Mouse (Mus musculus) neural tube, embryonic 12.5 days (tissue): ENCODE results near the gene Dupd1. TPM values are rescaled to one million over a fixed set of nuclear protein-coding genes. Genes with fewer than 3 reads are reported as not detected.
A peak's percentile ranks its signal among the peaks of the same experiment; 100 is the strongest.

ENCODE experiments used
- ATAC-seq: fragments of 200-750 bp; cut with Nextera tagmentation; 2 replicates; pipeline ENCODE4 v1.8.0; 2017; ENCODE audit warnings: low read depth, mild to moderate bottlenecking, moderate TSS enrichment, moderate library complexity; ENCODE audit not compliant: low FRiP score
- H3K27ac ChIP-seq: fragments of 300-500 bp; sonication (generic); 2 replicates; pipeline ENCODE4 v1.5.1; 2016
- H3K27me3 ChIP-seq: fragments of 300-500 bp; sonication (generic); replicated peaks from 2 replicates; pipeline ENCODE4 v1.6.1; 2016; ENCODE audit warnings: mild to moderate bottlenecking
- H3K36me3 ChIP-seq: fragments of 300-500 bp; sonication (generic); 2 replicates; pipeline ENCODE4 v1.6.1; 2016; ENCODE audit warnings: mild to moderate bottlenecking
- H3K4me1 ChIP-seq: fragments of 300-500 bp; sonication (generic); 2 replicates; pipeline ENCODE4 v1.6.1; 2016
- H3K4me2 ChIP-seq: fragments of 300-500 bp; sonication (generic); replicated peaks from 2 replicates; pipeline ENCODE4 v1.6.1; 2016; ENCODE audit warnings: mild to moderate bottlenecking
- H3K4me3 ChIP-seq: fragments of 300-500 bp; sonication (generic); 2 replicates; pipeline ENCODE4 v1.5.1; 2016
- H3K9ac ChIP-seq: fragments of 300-500 bp; sonication (generic); 2 replicates; pipeline ENCODE4 v1.6.1; 2016; ENCODE audit warnings: mild to moderate bottlenecking
- H3K9me3 ChIP-seq: fragments of 300-500 bp; sonication (generic); 2 replicates; pipeline ENCODE4 v1.6.1; 2016; ENCODE audit warnings: mild to moderate bottlenecking
- WGBS: fragments of 180-500 bp; shearing (Covaris S2); methylation state at CpG from one replicate; pipeline ENCODE4 v1.1.7; 2016; 5-methylcytosine and 5-hydroxymethylcytosine counted together
- polyA plus RNA-seq: library from polyadenylated mRNA; unstranded; fragments of >200 nt; fragmentation: Nextera tagmentation; extraction: Ambion mirVana; gene quantifications from 2 replicates; pipeline ENCODE4 v1.2.1, GENCODE M21; 2016

The Dupd1 gene
- polyA plus RNA-seq = not detected in 2 replicates

- Histone ChIP-seq H3K27me3 (no peaks in the 10 kb centered on the region), H3K9me3 (no peaks in the 10 kb centered on the region), H3K36me3 (no peaks in the 10 kb centered on the region), H3K4me1 (no peaks in the 10 kb centered on the region; the same call in 1 of the 2 replicates), H3K4me2 (no peak within 1 kb of the TSS), H3K9ac (no peak within 1 kb of the TSS), H3K4me3 (no peak within 1 kb of the TSS), H3K27ac (no peak within 1 kb of the TSS)
- 66% methylated on average over 5 of the region's 5 CpGs for WGBS
- no peak for ATAC-seq
Observed at GRCm38 (mm10) chr14:21714486-21714885, at the start of gene Dupd1. Gene Dupd1 (minus strand): TSS chr14:21714576.

DNA sequence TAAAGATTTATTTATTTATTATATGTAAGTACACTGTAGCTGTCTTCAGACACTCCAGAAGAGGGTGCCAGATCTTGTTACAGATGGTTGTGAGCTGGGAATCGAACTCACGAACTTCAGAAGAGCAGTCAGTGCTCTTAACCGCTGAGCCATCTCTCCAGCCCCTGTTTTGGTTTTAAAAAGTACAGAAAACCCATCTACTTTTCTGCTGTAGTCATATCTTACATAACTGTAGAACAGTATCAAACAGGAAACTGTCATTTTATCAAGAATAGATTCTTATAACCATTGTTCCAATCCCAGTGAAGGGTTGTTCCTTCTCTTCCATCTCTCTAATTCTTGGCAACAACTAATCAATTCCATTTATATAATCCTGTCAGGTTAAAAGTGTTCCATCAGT lies 49.4 kb upstream of the Dupd1 start:
- Histone ChIP-seq H3K27ac (no peak overlapping the region), H3K4me3 (no peak overlapping the region), H3K4me1 (peaks cover 8% of the 10 kb centered on the region), H3K4me2 (no peak overlapping the region), H3K27me3 (no peaks in the 10 kb centered on the region), H3K9me3 (no peaks in the 10 kb centered on the region), H3K36me3 (no peaks in the 10 kb centered on the region), H3K9ac (no peak overlapping the region)
- 92% methylated on average over 3 of the region's 3 CpGs for WGBS
- no peak for ATAC-seq

DNA sequence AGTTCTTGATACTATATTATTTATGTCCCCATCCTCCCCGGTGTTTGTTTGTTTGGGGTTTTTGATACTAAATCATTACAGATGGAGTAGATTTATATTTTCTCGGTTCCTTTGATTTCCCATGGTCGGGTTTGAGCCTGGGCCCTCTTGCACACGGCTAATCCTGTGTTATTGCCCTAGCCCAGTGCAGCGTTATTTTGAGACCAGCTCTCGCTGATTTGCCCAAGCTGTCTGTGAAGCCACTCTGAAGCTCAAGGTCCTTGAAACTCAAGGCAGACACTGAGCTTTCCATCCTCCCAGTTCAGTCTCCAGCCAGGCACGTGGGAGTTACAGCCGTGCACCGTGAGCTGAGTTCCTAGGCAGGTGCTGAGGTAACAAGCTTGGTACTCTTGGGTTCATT lies 47.2 kb upstream of the Dupd1 start:
- Histone ChIP-seq H3K4me2 (no peak overlapping the region), H3K4me1 (no peaks in the 10 kb centered on the region), H3K9ac (no peak overlapping the region), H3K27ac (no peak overlapping the region), H3K4me3 (no peak overlapping the region), H3K36me3 (no peaks in the 10 kb centered on the region), H3K27me3 (no peaks in the 10 kb centered on the region), H3K9me3 (no peaks in the 10 kb centered on the region)
- ATAC-seq = no peak
- WGBS = 90% methylated on average over 9 of the region's 9 CpGs

DNA sequence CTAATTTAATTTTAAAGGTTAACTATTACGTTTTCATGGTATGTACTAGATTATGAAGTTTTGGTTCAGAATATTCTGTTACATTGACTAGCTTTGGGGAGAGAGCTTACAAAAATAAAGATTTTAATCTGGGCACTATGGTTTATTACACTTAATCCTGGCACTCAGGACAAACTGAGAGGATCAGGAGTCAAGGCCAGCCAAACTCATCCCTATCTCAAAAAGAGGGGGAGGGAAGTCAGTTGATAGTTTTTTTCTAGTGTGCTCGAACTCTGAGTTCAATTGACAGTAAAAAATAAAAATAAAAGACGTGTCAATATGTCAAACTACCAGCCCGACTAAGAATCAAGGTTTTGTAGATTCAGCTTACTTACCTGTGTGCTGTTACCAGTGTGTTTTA lies 39.0 kb upstream of the Dupd1 start:
- H3K9me3 ChIP-seq = no peaks in the 10 kb centered on the region
- WGBS = 82% methylated on average over 4 of the region's 4 CpGs
- no peak overlapping the region for H3K4me2 ChIP-seq
- H3K4me1 ChIP-seq = peaks cover 9% of the 10 kb centered on the region
- no peak overlapping the region for H3K27ac ChIP-seq
- no peak overlapping the region for H3K4me3 ChIP-seq
- no peak overlapping the region for H3K9ac ChIP-seq
- no peaks in the 10 kb centered on the region for H3K36me3 ChIP-seq
- no peaks in the 10 kb centered on the region for H3K27me3 ChIP-seq
- no peak for ATAC-seq

DNA sequence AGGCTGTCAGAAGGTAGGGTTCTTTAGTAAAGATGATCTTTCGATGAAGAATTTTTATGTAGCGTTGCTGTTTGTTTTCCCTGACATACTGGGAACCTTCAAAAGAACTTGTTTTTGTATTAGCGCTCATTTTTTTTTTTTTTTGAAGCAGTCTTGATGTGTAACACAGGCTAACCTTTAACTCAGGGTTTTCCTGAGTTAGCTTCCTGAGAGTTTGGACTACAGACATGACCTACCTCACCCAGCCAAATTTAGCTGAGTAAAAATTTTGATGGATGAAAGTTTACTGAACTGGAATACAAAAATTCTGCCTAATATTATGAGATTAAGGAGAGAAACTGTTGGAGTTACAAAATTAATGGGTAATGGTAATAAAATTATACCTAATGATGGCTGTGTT lies 38.0 kb upstream of the Dupd1 start:
- no peaks in the 10 kb centered on the region for H3K27me3 ChIP-seq
- H3K9me3 ChIP-seq = no peaks in the 10 kb centered on the region
- H3K4me1 ChIP-seq = peaks cover 9% of the 10 kb centered on the region
- no peak overlapping the region for H3K27ac ChIP-seq
- H3K4me3 ChIP-seq = no peak overlapping the region
- H3K4me2 ChIP-seq = no peak overlapping the region
- no peak overlapping the region for H3K9ac ChIP-seq
- WGBS = 90% methylated on average over 3 of the region's 3 CpGs
- no peak for ATAC-seq
- no peaks in the 10 kb centered on the region for H3K36me3 ChIP-seq

DNA sequence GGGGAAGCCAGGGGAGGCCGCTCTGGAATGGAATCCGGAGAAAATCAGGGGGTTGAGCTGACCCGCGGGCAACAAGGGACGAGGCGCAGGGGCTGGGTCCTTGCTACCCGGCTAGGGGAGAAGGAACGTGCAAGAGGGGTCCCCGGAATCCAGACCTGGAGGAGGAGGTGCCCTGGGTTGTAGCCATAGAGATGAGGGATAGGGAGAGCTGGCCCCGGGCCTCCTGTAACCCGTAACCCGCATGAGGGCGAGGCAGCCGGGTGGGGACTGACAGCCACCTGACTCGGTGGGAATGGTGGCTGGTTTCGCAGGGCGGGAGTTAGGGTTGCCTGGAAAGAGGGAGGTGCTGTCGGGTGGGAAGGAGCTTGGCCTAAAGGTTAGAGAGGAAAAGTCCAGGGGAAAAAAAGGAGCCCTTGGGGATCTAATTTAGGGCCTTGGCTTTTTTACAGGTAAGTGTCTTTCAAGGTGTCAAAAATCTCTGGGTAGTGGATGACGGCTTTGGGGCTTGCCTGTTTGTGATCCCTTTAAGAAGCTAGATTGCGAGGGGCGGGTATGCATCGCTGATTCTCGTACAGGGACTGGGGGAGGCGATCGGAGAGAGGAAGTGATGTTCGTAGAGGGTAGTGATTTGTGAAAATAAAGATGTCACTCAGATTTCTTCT lies 36.6 kb upstream of the Dupd1 start, which contains the start of gene Dusp13:
TSS of gene Dusp13 (minus strand) at position 301 of the 662 bp plus-strand sequence.
- peak within 1 kb of the TSS; percentile 77 for H3K9ac ChIP-seq
- peaks cover 9% of the 10 kb centered on the region for H3K4me1 ChIP-seq
- 0% methylated on average over 26 of the region's 26 CpGs for WGBS
- no peaks in the 10 kb centered on the region for H3K36me3 ChIP-seq
- ATAC-seq = peak; percentile 73
- H3K4me3 ChIP-seq = peak within 1 kb of the TSS; percentile 85
- H3K4me2 ChIP-seq = peak within 1 kb of the TSS; percentile 62
- no peaks in the 10 kb centered on the region for H3K9me3 ChIP-seq
- no peaks in the 10 kb centered on the region for H3K27me3 ChIP-seq
- peak within 1 kb of the TSS; percentile 58 for H3K27ac ChIP-seq

GRCm38 (mm10) chr14:21750008-21750880 lies 35.9 kb upstream of the Dupd1 start, which contains the start of gene Samd8:
Gene Samd8 (plus strand): TSS chr14:21750531.
- H3K27me3 ChIP-seq = no peaks in the 10 kb centered on the region
- H3K9ac ChIP-seq = peak within 1 kb of the TSS; percentile 77
- H3K4me2 ChIP-seq = peak within 1 kb of the TSS; percentile 62
- peaks cover 9% of the 10 kb centered on the region for H3K4me1 ChIP-seq
- peak; percentile 91 for ATAC-seq
- WGBS = 7% methylated on average over 52 of the region's 52 CpGs
- peak within 1 kb of the TSS; percentile 58 for H3K27ac ChIP-seq
- no peaks in the 10 kb centered on the region for H3K36me3 ChIP-seq
- H3K9me3 ChIP-seq = no peaks in the 10 kb centered on the region
- peak within 1 kb of the TSS; percentile 85 for H3K4me3 ChIP-seq

- Histone ChIP-seq H3K9ac (no peak overlapping the region), H3K36me3 (no peaks in the 10 kb centered on the region), H3K9me3 (no peaks in the 10 kb centered on the region), H3K4me3 (no peak overlapping the region), H3K27me3 (no peaks in the 10 kb centered on the region), H3K4me2 (no peak overlapping the region), H3K27ac (no peak overlapping the region), H3K4me1 (peaks cover 9% of the 10 kb centered on the region)
- 45% methylated on average over 15 of the region's 15 CpGs for WGBS
- ATAC-seq = no peak
Observed at GRCm38 (mm10) chr14:21748142-21748870, 33.9 kb upstream of the Dupd1 start.

- H3K9ac ChIP-seq = no peak overlapping the region
- no peak overlapping the region for H3K27ac ChIP-seq
- no peak overlapping the region for H3K4me3 ChIP-seq
- H3K9me3 ChIP-seq = no peaks in the 10 kb centered on the region
- H3K36me3 ChIP-seq = no peaks in the 10 kb centered on the region
- H3K4me1 ChIP-seq = peaks cover 9% of the 10 kb centered on the region
- no peaks in the 10 kb centered on the region for H3K27me3 ChIP-seq
- 75% methylated on average over 14 of the region's 14 CpGs for WGBS
- no peak overlapping the region for H3K4me2 ChIP-seq
- no peak for ATAC-seq
Observed at GRCm38 (mm10) chr14:21747436-21748141, 33.2 kb upstream of the Dupd1 start.

DNA sequence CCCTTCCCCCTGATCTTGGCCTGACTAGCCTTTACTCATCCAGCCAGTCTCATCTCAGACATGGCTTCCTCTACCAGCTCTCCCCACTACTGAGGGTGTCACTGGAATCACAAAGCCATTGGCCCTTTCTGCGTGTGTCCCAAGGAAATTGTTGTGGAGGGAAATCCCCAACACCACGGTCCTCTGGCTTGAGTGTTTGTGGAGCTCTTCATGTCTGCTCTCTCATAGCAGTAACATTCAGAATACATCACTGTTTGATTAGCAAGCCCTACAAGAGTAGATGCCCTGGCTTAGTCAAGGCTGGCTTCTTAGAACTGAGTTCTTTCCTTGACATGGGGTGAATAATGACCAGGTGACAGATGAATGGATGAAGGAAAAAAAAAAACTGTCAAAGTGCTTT lies 32.5 kb upstream of the Dupd1 start:
- no peaks in the 10 kb centered on the region for H3K27me3 ChIP-seq
- H3K4me1 ChIP-seq = peaks cover 5% of the 10 kb centered on the region
- H3K27ac ChIP-seq = no peak overlapping the region
- no peaks in the 10 kb centered on the region for H3K36me3 ChIP-seq
- WGBS = 87% methylated on average over 2 of the region's 2 CpGs
- ATAC-seq = no peak
- H3K9ac ChIP-seq = no peak overlapping the region
- no peak overlapping the region for H3K4me3 ChIP-seq
- H3K4me2 ChIP-seq = no peak overlapping the region
- H3K9me3 ChIP-seq = no peaks in the 10 kb centered on the region

DNA sequence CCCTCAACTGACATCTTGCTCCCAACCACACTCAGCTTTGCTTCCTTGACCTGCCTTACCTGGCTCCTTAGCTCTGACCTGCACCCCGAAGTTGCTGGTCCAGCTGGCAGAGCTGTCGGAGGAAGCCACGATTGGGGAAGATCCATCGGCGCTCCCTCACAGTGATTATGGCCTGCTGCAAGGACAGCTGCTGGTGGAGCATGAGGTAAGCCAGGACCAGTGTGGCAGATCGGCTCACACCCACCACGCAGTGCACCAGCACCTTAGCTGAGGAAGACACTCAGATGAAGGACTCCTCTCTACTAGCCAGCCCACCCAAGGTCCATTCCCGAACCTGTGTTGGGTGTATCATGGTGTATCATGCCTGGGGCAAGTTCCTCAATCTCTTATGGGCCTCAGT lies 31.9 kb upstream of the Dupd1 start:
- WGBS = 93% methylated on average over 8 of the region's 8 CpGs
- H3K9ac ChIP-seq = no peak overlapping the region
- no peaks in the 10 kb centered on the region for H3K9me3 ChIP-seq
- no peak for ATAC-seq
- H3K4me2 ChIP-seq = no peak overlapping the region
- no peak overlapping the region for H3K27ac ChIP-seq
- no peak overlapping the region for H3K4me3 ChIP-seq
- no peaks in the 10 kb centered on the region for H3K36me3 ChIP-seq
- H3K4me1 ChIP-seq = no peaks in the 10 kb centered on the region
- no peaks in the 10 kb centered on the region for H3K27me3 ChIP-seq
